Mouse (Mus musculus): ENCODE data around the gene Xrcc5. TPM values are rescaled to one million over a fixed set of nuclear protein-coding genes. Genes with fewer than 3 reads are reported as not detected.

The Xrcc5 gene
- polyA plus RNA-seq (2015; fragmentation: Nextera tagmentation; extraction: Ambion mirVana), result 15.9 and 17.3 TPM in 2 replicates

GRCm38 (mm10) chr1:72307317-72307798 is at the start of gene Xrcc5:
TSS of gene Xrcc5 (plus strand) at chr1:72307421.
- Histone ChIP-seq H3K4me2 (ENCODE audit: low read length) (peak within 1 kb of the TSS; percentile 62), H3K27me3 (replicated peaks; ENCODE audit: control insufficient read depth, insufficient read depth, low read length) (no peaks in the 10 kb centered on the region), H3K36me3 (ENCODE audit: control insufficient read depth, insufficient read depth, low read length) (no peaks in the 10 kb centered on the region), H3K9me3 (ENCODE audit: control insufficient read depth, low read length) (no peaks in the 10 kb centered on the region), H3K4me3 (ENCODE audit: low read length) (peak within 1 kb of the TSS; percentile 50), H3K4me1 (ENCODE audit: control insufficient read depth, insufficient read depth, low read depth, low read length) (peaks cover 6% of the 10 kb centered on the region), H3K9ac (ENCODE audit: low read depth, low read length) (peak within 1 kb of the TSS; percentile 62), H3K27ac (ENCODE audit: low read depth, low read length) (peak within 1 kb of the TSS; percentile 85)
- peak; percentile 99 for ATAC-seq
- WGBS, result 0% methylated on average over 21 of the region's 21 CpGs

GRCm38 (mm10) chr1:72263099-72263498 is 44.1 kb upstream of the Xrcc5 start:
- Histone ChIP-seq H3K36me3 (ENCODE audit: control insufficient read depth, insufficient read depth, low read length) (no peaks in the 10 kb centered on the region; the same call in 1 of the 2 replicates), H3K4me1 (ENCODE audit: control insufficient read depth, insufficient read depth, low read depth, low read length) (no peaks in the 10 kb centered on the region), H3K9ac (ENCODE audit: low read depth, low read length) (no peak overlapping the region), H3K4me2 (ENCODE audit: low read length) (no peak overlapping the region), H3K27ac (ENCODE audit: low read depth, low read length) (no peak overlapping the region), H3K4me3 (ENCODE audit: low read length) (no peak overlapping the region), H3K27me3 (replicated peaks; ENCODE audit: control insufficient read depth, insufficient read depth, low read length) (no peaks in the 10 kb centered on the region), H3K9me3 (ENCODE audit: control insufficient read depth, low read length) (no peaks in the 10 kb centered on the region)
- 92% methylated on average over 3 of the region's 3 CpGs for WGBS
- ATAC-seq, result no peak

- H3K4me1 ChIP-seq (ENCODE audit: control insufficient read depth, insufficient read depth, low read depth, low read length), result no peaks in the 10 kb centered on the region
- H3K4me2 ChIP-seq (ENCODE audit: low read length), result no peak overlapping the region
- no peak overlapping the region for H3K27ac ChIP-seq (ENCODE audit: low read depth, low read length)
- no peak overlapping the region for H3K9ac ChIP-seq (ENCODE audit: low read depth, low read length)
- no peak for ATAC-seq
- no peak overlapping the region for H3K4me3 ChIP-seq (ENCODE audit: low read length)
- no peaks in the 10 kb centered on the region for H3K27me3 ChIP-seq (replicated peaks; ENCODE audit: control insufficient read depth, insufficient read depth, low read length)
- 83% methylated on average over 3 of the region's 3 CpGs for WGBS
- no peaks in the 10 kb centered on the region for H3K36me3 ChIP-seq (ENCODE audit: control insufficient read depth, insufficient read depth, low read length)
- H3K9me3 ChIP-seq (ENCODE audit: control insufficient read depth, low read length), result no peaks in the 10 kb centered on the region
Observed at GRCm38 (mm10) chr1:72278085-72278484, 29.1 kb upstream of the Xrcc5 start.

- H3K27me3 ChIP-seq (replicated peaks; ENCODE audit: control insufficient read depth, insufficient read depth, low read length), result no peaks in the 10 kb centered on the region
- no peak for ATAC-seq
- H3K9ac ChIP-seq (ENCODE audit: low read depth, low read length), result no peak overlapping the region
- no peak overlapping the region for H3K4me3 ChIP-seq (ENCODE audit: low read length)
- H3K36me3 ChIP-seq (ENCODE audit: control insufficient read depth, insufficient read depth, low read length), result no peaks in the 10 kb centered on the region
- no peaks in the 10 kb centered on the region for H3K9me3 ChIP-seq (ENCODE audit: control insufficient read depth, low read length)
- no peak overlapping the region for H3K27ac ChIP-seq (ENCODE audit: low read depth, low read length)
- no peak overlapping the region for H3K4me2 ChIP-seq (ENCODE audit: low read length)
- 84% methylated on average over 1 of the region's 1 CpGs for WGBS
- peaks cover 11% of the 10 kb centered on the region for H3K4me1 ChIP-seq (ENCODE audit: control insufficient read depth, insufficient read depth, low read depth, low read length)
Observed at GRCm38 (mm10) chr1:72282604-72283003, 24.6 kb upstream of the Xrcc5 start.

- no peaks in the 10 kb centered on the region for H3K9me3 ChIP-seq (ENCODE audit: control insufficient read depth, low read length)
- no peaks in the 10 kb centered on the region for H3K27me3 ChIP-seq (replicated peaks; ENCODE audit: control insufficient read depth, insufficient read depth, low read length)
- H3K4me2 ChIP-seq (ENCODE audit: low read length), result peak within 1 kb of the TSS; percentile 87
- H3K27ac ChIP-seq (ENCODE audit: low read depth, low read length), result peak within 1 kb of the TSS; percentile 68
- ATAC-seq, result peak; percentile 99
- peaks cover 2% of the 10 kb centered on the region; the same call in 1 of the 2 replicates for H3K36me3 ChIP-seq (ENCODE audit: control insufficient read depth, insufficient read depth, low read length)
- peak within 1 kb of the TSS; percentile 62 for H3K4me3 ChIP-seq (ENCODE audit: low read length)
- WGBS, result under 1% methylated on average over 30 of the region's 30 CpGs
- peak within 1 kb of the TSS; percentile 65 for H3K9ac ChIP-seq (ENCODE audit: low read depth, low read length)
- H3K4me1 ChIP-seq (ENCODE audit: control insufficient read depth, insufficient read depth, low read depth, low read length), result peaks cover 11% of the 10 kb centered on the region
Observed at GRCm38 (mm10) chr1:72283992-72284485, 23.2 kb upstream of the Xrcc5 start, which contains the start of the genes Pecr and Tmem169. TSS of gene Pecr (minus strand) at chr1:72284314. TSS of gene Tmem169 (plus strand) at chr1:72284369.

GRCm38 (mm10) chr1:72284539-72284938 is 22.7 kb upstream of the Xrcc5 start:
- Histone ChIP-seq H3K27ac (ENCODE audit: low read depth, low read length) (peak overlapping the region; percentile 68), H3K36me3 (ENCODE audit: control insufficient read depth, insufficient read depth, low read length) (peaks cover 6% of the 10 kb centered on the region; the same call in 1 of the 2 replicates), H3K4me3 (ENCODE audit: low read length) (peak overlapping the region; percentile 62), H3K27me3 (replicated peaks; ENCODE audit: control insufficient read depth, insufficient read depth, low read length) (no peaks in the 10 kb centered on the region), H3K9me3 (ENCODE audit: control insufficient read depth, low read length) (no peaks in the 10 kb centered on the region), H3K9ac (ENCODE audit: low read depth, low read length) (peak overlapping the region; percentile 65), H3K4me2 (ENCODE audit: low read length) (peak overlapping the region; percentile 87), H3K4me1 (ENCODE audit: control insufficient read depth, insufficient read depth, low read depth, low read length) (peaks cover 11% of the 10 kb centered on the region)
- peak; percentile 67 for ATAC-seq
- WGBS, result 2% methylated on average over 5 of the region's 5 CpGs

- peaks cover 11% of the 10 kb centered on the region for H3K4me1 ChIP-seq (ENCODE audit: control insufficient read depth, insufficient read depth, low read depth, low read length)
- 9% methylated on average over 5 of the region's 5 CpGs for WGBS
- H3K27ac ChIP-seq (ENCODE audit: low read depth, low read length), result peak overlapping the region; percentile 48
- no peaks in the 10 kb centered on the region for H3K9me3 ChIP-seq (ENCODE audit: control insufficient read depth, low read length)
- 0 out of 2 replicates have a peak overlapping the region, but pooled peaks have one; percentile 1 for H3K9ac ChIP-seq (ENCODE audit: low read depth, low read length)
- no peak overlapping the region for H3K4me3 ChIP-seq (ENCODE audit: low read length)
- peaks cover 6% of the 10 kb centered on the region; the same call in 1 of the 2 replicates for H3K36me3 ChIP-seq (ENCODE audit: control insufficient read depth, insufficient read depth, low read length)
- H3K27me3 ChIP-seq (replicated peaks; ENCODE audit: control insufficient read depth, insufficient read depth, low read length), result no peaks in the 10 kb centered on the region
- ATAC-seq, result no peak; the same call in 1 of the 2 replicates
- peak overlapping the region; percentile 87 for H3K4me2 ChIP-seq (ENCODE audit: low read length)
Observed at GRCm38 (mm10) chr1:72286904-72287303, 20.3 kb upstream of the Xrcc5 start.

GRCm38 (mm10) chr1:72287893-72288292 is 19.3 kb upstream of the Xrcc5 start:
- no peaks in the 10 kb centered on the region for H3K9me3 ChIP-seq (ENCODE audit: control insufficient read depth, low read length)
- no peak overlapping the region for H3K27ac ChIP-seq (ENCODE audit: low read depth, low read length)
- H3K4me2 ChIP-seq (ENCODE audit: low read length), result no peak overlapping the region
- no peak overlapping the region for H3K9ac ChIP-seq (ENCODE audit: low read depth, low read length)
- H3K4me3 ChIP-seq (ENCODE audit: low read length), result no peak overlapping the region
- no peak for ATAC-seq
- peaks cover 11% of the 10 kb centered on the region for H3K4me1 ChIP-seq (ENCODE audit: control insufficient read depth, insufficient read depth, low read depth, low read length)
- 89% methylated on average over 4 of the region's 4 CpGs for WGBS
- no peaks in the 10 kb centered on the region for H3K27me3 ChIP-seq (replicated peaks; ENCODE audit: control insufficient read depth, insufficient read depth, low read length)
- peaks cover 6% of the 10 kb centered on the region; the same call in 1 of the 2 replicates for H3K36me3 ChIP-seq (ENCODE audit: control insufficient read depth, insufficient read depth, low read length)

GRCm38 (mm10) chr1:72288527-72289150 is 18.6 kb upstream of the Xrcc5 start:
- WGBS, result 89% methylated on average over 4 of the region's 4 CpGs
- H3K27ac ChIP-seq (ENCODE audit: low read depth, low read length), result no peak overlapping the region
- H3K4me1 ChIP-seq (ENCODE audit: control insufficient read depth, insufficient read depth, low read depth, low read length), result peaks cover 11% of the 10 kb centered on the region

More at GRCm38 (mm10) chr1:72288527-72289150, 18.6 kb upstream of the Xrcc5 start:
- peaks cover 6% of the 10 kb centered on the region; the same call in 1 of the 2 replicates for H3K36me3 ChIP-seq (ENCODE audit: control insufficient read depth, insufficient read depth, low read length)
- H3K4me3 ChIP-seq (ENCODE audit: low read length), result no peak overlapping the region
- no peaks in the 10 kb centered on the region for H3K9me3 ChIP-seq (ENCODE audit: control insufficient read depth, low read length)
- no peaks in the 10 kb centered on the region for H3K27me3 ChIP-seq (replicated peaks; ENCODE audit: control insufficient read depth, insufficient read depth, low read length)
- ATAC-seq, result no peak
- no peak overlapping the region for H3K9ac ChIP-seq (ENCODE audit: low read depth, low read length)
- H3K4me2 ChIP-seq (ENCODE audit: low read length), result no peak overlapping the region
